Mouse (Mus musculus): ENCODE data around the gene Adamtsl1.

Gene Adamtsl1

DNA sequence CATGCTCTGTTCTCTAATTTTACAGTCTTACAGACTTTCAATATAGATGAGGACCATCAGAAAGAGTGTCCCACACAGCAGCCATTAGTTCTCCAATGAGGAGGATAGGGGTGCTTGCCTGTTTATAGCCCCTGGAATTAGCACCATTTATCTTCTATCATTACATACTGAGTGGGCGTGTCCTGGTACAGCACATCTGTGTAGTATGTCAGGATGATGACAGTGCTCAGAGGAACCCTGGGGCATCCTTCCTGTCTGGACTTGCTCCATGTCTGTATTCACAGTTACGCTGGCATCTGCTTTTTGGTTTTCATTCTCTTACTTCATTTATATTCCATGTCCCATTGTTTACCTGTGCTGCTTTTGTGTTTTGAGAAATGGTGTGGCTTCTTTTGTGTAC lies 304.5 kb downstream of the Adamtsl1 start:
- no peak for DNase-seq

DNA sequence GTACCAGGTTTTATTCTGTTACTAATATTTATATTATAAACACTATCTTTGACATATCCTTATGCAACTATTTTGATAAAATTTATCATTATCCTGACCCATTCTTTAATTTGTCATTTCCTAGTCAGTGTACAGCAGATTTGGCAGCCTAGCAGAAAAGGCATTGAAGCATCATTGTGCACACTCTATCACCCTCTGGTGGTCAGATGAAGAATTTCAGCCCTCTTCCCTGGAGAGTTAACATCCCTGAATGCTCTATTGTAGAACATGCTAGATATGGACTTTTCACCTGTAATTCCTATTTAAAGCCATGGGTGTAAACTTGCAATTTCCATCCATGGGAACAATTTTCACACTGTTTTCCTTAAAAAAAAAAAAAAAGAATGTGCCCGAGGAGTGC lies 305.2 kb downstream of the Adamtsl1 start:
- peak; percentile 42 for DNase-seq

DNA sequence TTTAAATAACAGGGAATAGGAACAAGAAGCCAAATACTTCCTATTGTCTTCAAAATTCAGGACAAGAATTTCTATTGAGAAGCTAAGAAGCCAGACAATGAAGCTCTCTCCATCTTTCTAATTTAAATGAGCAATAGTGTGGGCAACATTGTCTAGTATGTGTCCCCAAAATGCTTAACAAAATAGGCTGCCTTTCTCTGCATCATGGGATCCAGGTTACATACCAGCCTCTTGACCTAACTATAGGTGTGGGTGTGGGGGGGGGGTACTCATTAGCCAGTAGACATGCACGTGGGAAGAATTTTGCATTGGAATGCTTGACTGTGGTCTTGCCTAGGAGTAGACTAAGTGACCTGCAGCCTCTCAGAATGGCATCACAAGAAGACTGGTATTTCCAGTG lies 305.9 kb downstream of the Adamtsl1 start:
- no peak for DNase-seq

DNA sequence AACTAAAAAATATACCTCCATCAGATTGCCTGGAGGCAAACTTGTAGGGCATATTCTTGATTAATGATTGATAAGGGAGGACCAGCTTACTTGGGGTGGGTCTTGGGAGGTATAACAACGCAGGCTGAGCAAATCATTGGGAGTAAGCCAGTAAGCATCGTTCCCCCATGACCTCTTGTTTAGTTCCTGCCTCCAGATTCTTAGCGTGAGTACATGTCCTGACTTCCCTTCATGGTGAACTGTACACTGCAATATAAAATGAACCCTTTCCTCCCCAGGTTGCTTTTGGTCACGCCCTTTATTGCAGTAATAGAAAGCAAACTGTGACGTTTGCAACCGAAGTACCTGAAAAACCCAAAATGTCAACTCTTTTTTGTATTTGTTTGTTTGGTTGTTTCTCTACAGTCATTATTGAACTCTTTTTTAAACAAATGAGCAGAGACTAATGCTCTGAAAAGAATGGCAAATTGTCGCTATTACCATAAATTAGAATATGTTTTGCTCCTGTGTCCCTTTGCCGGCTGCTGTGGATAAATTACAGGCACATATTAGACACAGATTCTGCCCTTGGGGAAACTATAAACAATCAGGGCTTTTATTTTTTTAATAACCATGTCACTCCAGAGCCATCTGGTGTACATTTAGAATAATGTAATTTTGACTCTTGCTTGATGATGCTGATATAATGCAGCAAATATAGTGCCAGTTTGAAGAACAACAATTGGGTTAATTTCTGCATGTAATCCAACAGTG lies 310.2 kb downstream of the Adamtsl1 start:
- DNase-seq = no peak

DNA sequence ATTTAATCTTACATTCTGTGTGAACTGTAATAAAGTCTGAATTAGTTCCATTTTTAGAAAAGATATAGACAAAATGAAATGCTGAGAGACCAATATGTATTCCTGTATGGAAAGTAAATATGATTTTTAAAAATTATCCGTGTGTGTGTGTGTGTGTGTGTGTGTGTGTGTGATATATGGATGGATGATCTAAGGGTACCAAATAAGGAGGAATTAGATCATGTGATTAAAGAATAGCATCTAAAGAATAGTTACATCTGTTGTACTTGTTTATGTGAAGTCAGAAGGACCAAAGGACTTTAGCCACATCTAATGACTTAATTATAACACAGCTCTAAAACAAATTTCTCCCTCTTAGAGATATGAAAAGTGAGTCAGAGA lies 310.7 kb downstream of the Adamtsl1 start:
- no peak for DNase-seq

DNA sequence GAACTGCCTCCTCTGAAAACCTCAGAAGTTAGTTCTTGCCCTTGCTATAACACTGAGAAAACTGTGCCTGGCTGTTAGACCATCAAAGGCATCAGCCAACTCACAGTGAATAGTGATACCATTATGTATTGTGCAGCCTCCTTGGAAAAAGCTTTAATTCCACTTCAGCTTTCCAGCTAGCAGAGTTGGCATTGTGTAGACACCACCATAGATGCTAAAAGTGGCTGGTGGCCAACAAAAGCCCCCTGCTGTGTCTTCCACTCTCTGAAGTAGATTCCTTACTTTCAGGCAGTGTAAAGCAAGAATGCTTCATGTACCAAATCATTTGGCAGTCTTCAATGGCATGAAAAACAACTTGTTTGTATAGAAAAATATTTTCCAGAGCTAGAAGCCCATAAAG lies 323.1 kb downstream of the Adamtsl1 start:
- peak; percentile 31 for DNase-seq

DNA sequence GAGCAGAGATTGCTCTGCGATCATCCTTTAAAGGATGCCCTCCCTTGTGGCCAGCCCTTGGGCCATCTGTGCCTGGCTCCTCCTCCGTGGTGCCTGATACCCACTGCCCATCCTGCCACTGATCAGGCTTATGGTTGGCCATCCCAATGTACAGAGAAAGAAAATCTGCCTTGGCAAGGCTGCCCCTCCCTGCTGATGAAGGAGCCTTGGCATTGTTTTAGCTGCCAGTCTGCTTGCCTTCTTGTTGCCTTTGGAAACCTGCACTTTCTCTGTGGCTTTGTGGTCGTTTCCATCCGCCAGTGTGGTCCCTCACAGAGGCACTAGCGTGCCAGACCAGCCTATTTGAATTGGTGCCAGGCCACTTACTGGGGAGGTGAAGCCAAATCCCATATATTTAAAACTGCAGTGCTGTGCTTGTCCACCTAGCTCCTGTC lies 323.6 kb downstream of the Adamtsl1 start:
- peak; percentile 51 for DNase-seq

DNA sequence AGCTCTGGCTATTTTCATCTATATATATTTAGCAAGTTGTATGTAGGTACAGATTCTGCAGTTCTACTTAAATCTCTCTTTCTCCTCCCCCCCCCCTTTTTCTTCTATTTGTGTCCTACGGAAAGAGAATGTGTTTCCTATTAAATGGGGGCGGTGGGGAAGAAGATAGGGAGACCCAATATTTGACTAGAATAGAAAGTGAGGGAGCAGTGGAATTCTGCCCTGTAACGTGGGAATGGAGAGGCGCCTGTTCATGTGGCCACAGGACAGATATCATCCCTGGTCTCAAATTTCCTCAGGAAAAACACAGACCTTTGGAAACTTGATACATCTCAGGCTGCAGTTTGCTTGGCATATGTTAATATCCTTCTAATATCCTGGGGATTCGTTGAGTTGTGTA lies 324.1 kb downstream of the Adamtsl1 start:
- DNase-seq = no peak

DNA sequence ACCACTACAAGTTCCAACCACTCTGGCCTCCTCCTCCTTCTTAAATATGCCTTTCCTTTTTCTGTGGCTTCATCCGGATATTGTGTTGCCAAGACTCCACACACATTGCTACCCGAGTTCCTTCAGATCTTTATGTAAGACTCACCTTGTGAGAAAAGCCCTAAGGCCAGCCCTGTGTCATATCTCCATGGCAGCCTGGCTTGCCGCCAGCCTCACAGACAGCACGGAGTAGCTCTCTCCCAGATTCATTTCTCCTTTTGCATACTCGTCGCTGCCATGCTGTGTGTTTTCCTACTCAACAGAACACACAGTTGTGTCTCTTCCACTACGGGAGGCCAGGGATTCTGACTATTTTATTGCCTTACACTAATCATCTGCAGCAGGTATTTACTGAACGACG lies 328.1 kb downstream of the Adamtsl1 start:
- peak; percentile 66 for DNase-seq

DNA sequence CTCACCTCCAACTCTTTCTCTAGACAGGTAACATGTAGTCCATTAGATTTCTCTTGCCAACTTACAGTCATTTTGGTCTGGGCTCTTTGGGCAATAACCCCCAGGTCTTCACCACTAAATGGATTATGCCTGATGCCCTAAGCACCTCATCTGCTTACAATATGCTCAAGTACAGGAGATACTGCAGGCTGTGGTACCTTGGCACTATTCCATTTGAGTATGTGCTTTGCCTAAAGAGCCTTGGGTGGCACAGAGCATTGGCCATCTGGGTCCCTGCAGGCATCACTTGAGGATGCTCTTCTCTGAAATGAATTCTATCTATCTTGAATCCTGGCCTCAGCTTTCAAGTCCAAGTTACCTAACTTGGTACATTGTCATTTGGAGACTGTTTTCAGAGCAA lies 330.4 kb downstream of the Adamtsl1 start:
- peak; percentile 24 for DNase-seq

DNA sequence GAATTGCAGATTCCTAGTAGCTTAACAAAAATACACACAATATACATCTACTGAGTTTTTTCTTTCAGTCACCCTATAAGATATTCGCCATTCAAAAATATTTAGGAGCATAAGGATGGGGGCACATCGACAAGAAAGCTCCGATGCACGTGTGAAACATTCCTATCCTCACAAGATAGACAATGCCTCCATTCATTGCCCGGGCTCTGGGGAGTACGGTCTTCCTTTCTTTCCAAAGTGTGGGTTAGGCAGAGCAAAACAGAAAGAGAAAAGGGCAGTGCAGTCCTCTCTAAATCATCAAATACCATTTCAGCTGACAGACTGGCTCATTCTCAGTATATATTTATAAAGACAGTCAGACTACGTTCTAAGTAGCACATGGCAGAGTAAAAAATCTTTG lies 332.0 kb downstream of the Adamtsl1 start:
- DNase-seq = no peak

DNA sequence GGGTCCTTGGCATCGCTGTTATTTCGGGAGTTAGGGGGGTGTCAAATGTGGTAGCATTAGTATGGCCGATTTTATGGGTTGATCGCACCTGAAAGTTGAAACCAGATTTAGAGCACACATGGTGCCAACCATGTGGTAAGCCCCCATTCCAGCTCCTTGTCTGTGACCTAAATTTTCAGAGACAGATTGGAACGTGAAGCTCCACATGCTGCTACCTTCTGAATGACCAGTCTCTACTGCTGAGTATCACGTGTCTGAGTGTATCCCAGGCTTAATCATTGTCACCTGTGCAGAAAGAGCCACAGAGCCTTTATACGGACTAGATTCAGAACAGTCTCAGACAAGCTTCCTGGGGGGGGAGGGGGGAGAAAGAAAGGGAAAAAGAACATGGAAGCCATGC lies 339.4 kb downstream of the Adamtsl1 start:
- DNase-seq = no peak

DNA sequence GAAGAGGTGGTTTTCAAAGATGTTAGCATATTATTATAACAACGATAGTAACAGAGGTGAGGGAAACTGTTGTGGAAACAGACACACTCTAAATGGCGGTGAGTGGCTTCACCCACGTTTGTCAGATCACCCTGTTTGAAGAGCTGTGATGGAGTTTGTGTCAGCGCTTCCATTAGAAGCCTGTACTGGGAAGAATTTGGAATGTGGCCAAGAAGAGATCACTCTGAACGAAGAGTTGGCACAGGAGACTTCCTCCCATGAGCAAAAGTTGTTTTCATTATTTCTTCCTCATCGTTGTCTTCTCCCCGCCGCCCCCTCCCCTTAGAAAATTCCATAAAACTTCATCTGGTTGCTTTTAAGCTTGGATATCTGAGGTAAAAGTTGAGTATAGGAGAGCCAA lies 340.5 kb downstream of the Adamtsl1 start:
- DNase-seq = no peak

DNA sequence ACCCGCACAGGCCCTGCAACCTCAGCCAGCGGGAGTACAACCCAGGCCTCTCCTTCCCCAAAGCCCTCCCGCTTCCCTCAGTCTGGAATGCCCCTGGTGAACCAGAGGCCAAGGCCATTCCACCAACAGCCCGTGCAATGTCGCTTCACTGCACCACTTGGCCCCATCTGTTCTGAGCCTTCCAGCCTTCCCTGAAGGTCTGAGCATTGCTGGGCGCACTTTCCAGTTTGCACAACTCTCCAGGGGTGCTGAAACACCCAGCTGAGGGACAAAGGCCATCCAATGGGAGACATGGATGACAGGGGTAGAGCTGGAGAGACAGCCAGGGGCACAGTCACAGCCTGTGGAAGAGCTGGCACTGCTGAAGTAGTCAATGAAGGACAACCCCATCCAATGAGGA lies 365.4 kb downstream of the Adamtsl1 start:
- no peak for DNase-seq

DNA sequence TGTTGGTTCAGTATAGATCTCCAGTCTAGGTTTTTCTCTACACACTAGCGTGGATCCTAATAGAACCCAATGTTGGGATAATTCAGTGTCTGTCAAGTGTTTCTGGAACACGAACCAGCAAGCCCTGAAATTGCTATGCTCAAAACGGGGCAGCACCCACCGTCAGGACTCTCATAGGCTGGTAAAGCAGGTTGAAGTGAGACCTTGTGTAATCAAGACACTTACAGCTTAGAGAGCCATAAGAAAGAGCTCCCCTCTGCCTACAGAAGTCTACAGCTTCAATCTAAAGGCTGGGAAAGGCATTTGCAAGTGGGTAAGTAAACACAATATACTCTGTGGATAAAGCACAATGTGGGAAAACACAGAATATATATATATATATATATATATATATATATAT lies 367.3 kb downstream of the Adamtsl1 start:
- no peak for DNase-seq

DNA sequence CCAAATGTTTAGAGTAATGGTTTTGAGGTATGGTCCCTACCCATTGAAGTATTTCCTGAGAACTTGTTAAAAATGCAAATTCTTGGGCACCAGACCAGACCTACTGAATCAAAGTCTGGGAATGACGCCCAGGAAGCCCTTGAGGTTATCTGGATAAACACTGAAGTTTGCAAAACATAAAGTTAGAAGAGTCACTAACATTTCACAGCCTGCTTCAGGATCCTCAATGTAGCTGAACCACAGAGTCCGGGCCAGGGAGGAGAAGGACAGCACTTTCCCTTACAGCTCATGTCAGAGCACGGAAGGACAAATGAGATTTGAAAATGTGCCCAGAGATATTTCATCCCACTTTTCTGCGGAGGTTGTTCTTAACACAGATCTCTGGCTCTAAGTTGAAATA lies 370.1 kb downstream of the Adamtsl1 start:
- no peak for DNase-seq

DNA sequence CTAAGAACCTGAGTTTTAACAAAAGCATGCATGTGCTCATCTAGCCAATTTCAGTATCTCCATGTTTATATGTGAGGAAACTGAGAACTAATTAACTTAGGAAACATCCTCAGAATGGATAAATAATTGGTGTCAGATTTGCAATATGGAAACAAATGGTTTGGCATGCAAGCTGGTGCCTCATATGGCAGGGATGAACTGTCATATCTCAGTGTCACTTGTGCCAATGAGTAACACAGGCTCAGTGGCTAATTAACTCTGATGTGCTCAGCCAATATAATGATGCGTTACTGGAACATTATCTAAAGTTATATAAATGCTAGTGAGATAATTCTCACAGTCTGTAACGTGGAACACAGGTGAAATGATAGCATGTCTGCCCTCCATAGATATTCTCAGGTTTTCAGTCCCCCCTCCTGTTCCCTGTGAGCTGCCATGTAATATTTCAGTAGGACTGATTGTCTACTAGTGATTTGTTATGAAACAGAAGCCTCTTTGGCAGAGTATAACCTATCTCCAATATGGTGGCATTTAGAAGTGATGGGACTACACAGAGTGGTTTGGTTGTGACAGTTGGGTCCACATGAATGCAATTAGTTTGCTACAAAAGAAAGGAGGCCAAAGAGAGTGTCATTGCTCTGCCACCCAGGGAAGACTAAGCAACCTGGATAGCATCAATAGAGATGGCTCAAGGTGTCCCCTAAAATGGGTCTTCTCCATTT lies 376.1 kb downstream of the Adamtsl1 start:
- DNase-seq = no peak

DNA sequence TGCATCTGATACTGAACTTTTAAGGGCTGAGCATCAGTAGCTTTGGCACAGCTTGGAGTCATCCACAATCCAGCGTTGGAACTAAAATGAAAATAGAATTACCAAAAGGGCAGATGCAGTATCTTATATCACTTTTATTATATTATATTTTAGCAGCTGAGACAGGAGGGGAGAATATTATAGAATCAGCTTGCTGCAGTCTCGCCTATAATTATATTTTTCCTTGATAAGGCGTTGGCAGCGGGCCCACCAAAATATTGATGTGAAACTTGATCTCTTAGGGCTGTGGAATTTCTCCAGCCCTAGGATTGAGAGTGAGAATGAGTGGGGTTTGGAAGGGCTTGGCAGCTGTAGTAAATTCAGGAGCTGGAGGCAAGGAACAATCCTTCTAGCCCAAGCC lies 387.3 kb downstream of the Adamtsl1 start:
- DNase-seq = no peak

DNA sequence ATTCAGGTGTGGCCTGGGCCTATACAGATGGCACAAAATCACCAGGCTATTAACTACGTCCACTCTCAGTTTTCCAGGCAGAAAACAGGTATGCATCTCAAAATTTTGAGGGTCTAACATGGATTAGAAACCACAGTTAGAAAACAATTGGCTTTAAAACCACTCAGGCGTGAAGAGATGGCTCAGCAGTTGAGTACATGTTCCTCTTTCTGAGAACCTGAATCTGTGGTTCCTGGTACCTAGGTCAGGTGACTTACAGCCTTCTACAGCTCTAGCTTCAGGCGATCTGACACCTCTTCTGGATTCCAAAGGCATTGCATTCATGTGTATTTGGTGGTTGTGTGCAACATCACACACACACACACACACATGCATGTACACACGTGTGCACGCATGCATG lies 390.2 kb downstream of the Adamtsl1 start:
- DNase-seq = no peak

DNA sequence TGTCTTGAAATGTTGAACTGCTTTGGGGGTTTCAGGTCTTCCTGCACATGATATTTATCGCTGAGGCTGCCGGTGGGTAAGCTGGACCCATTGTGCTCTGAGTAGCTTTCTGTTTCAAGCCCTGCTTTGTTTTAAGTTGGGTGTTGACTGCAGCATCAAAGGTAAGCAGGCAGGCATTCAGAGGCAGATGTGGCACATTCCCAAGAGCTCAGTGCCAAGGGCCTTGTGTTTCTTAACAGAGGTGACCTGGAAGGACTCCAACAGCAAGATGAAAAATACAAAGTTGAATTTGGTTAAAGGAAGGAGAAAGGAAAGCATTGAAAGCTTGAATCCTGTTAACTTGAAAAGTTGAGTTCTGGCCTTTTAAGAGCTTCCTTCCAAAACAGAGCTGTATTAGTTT lies 402.1 kb downstream of the Adamtsl1 start:
- DNase-seq = no peak

DNA sequence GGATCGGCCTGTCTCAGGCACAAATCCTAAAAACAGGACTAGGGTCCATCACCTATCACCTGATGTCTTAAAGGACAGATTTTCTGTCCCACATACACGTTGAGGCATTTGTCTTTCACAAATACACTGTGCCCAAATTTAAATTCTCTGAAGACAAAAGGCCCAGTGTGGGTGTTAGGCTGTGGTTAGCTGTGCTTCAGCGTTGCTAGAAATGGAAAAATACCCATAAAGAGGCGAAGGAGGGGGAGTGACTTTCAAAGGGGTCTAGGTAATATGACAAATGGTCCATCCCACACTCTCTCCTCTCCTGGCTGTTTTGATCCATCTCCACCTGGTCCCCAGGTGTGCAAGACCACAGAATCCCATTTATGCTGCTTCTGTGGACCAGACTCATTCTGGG lies 404.4 kb downstream of the Adamtsl1 start:
- no peak for DNase-seq

DNA sequence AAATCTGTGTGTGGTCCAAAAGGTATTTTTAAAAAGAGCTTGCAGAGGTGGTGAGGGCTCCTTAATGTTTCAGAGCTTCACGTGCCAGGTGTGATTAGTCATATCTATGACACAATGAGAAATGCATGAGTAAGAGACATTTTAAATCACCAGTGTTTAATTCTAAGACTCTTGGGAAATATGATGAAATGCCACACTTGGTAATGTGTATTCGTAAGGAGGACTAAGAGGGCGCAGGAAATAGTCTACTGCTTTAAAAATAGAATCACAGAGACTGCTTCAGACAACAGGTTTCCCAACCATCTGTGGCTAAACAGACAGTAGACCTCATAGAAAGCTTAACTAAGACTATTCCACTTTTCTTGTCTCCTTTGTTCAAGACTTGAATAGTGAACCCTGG lies 406.5 kb downstream of the Adamtsl1 start:
- no peak for DNase-seq

DNA sequence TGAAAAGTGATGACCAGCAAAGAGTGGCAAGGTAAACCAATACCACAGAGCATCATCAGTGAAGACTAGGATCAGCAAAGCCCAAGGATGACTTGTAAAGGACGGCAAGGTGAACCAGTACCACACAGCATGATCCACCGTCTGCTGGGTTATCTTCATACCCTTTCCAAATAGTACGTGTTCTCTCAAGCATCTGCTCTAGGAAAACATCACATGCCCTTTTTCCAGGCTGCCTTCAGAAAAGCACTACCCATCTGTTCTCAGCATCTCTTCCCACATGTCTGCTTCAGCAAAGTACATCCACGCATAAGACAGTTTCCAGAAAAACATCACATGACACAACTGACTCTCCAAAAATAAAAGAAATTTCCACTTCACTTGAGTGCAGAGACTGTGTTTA lies 408.8 kb downstream of the Adamtsl1 start:
- DNase-seq = no peak

DNA sequence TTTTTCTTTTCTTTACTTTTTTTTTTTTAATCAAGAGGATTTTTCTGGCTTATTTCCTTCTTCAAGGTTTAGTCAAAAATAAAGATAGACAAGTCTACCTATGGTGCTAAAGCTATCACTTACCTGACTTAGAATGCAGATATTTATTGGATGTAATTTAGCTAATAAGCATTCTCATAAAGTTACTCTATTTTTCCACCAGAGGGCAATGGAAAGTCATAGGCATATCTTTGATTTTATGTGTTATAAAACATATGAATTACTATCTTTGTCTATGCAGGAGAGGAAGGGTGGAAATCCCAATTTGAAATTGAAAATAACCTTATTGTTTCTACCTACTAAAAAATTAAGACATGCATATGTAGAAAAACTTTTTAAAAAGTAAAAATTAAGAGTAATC lies 418.2 kb downstream of the Adamtsl1 start:
- no peak for DNase-seq

DNA sequence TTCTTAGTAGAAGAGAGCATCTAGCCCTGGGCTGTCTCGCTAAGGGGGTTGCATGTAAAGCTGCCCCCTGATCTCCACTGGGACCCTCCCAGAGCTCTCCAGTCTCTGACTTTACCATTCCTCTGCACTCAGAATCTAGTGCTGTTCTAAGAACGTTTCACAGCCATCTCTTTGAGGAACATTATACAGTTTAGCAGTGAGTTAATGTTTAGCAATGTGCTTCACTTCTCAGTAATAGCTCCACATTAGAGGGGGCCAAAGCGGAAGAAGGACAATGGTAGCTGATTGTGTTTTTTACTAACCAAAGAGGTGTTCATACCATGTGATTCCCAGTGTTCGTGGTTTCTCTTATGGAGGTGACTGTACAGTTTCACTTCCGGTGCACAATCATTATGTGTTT lies 425.5 kb downstream of the Adamtsl1 start:
- no peak for DNase-seq
